Mouse (Mus musculus): ENCODE results near the gene 1700022I11Rik.
A peak's percentile ranks its signal among the peaks of the same experiment; 100 is the strongest.

DNA sequence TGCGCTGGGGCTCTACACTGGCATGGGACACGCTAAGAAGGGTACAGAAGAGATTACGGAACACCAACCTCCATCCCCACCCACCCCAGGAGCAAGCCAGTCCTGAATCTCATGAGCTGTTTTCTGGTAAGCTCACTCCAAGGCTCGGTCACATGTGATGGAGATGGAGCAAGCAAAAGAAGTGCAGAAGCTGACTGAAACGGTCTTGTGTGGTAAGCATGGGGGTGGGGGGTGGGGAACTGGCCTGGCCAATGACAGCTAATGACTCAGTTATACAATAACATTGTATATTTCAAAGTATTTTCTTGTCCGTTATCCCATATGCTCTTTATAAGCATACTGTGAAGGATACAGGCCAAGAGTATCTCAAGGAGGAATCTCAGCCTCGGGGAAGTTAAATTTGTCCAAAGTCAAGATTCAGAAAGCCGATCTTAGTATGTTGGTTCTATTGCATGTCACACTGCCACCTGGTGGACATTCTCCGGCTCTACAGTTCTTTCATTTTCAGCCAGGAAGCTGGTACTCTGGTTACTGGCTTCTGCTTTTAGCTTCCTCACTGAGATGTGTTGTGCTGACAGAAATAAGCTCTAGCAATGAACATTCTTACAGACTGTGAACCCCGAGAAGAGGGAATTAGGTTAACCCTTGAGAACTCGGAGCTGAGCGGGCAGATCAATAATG is 4.2 kb upstream of the 1700022I11Rik start:
- TF ChIP-seq CTCF (IDR thresholded peaks at IDR 0.05; ENCODE audit: control insufficient read depth, insufficient read depth, insufficient replicate concordance, low read depth, low read length) (peak; percentile 3; the same call in 1 of the 2 replicates), POLR2A (IDR thresholded peaks at IDR 0.05; ENCODE audit: control insufficient read depth, low read depth, low read length) (no peak)

Measured in testis, adult 2 months (tissue).